Mouse (Mus musculus) MEL (cell line): ENCODE data around the gene Mettl26. TPM values are rescaled to one million over a fixed set of nuclear protein-coding genes. Genes with fewer than 3 reads are reported as not detected.

Experiments used
- DNase-seq: peaks from one replicate; pipeline ENCODE4 v3.0.0; 2011; ENCODE audit warnings: low read depth, low spot score
- H3K27ac ChIP-seq: 2 replicates; pipeline ENCODE4 v1.5.1; 2012; ENCODE audit warnings: low read depth, mild to moderate bottlenecking, control low read depth, low read length, moderate library complexity; ENCODE audit not compliant: control insufficient read depth
- H3K27me3 ChIP-seq, 2 experiments: fragments of 150-350 bp in 1 of 2; sonication (generic) in 1 of 2; 2 replicates each; pipeline ENCODE4 v1.6.1; 2012; ENCODE audit warnings: low read length in 2 of 2, mild to moderate bottlenecking in 2 of 2, improper control_type of control experiment in 1 of 2, moderate library complexity in 1 of 2; ENCODE audit not compliant: insufficient read depth in 2 of 2, control insufficient read depth in 1 of 2
- H3K36me3 ChIP-seq, 2 experiments: 2 replicates each; pipeline ENCODE4 v1.6.1; 2012 to 2014; ENCODE audit warnings: low read length in 2 of 2, improper control_type of control experiment in 1 of 2, inconsistent platforms in 1 of 2, mild to moderate bottlenecking in 1 of 2; ENCODE audit not compliant: insufficient read depth in 2 of 2, control insufficient read depth in 1 of 2
- H3K4me1 ChIP-seq, 2 experiments: fragments of 150-350 bp in 1 of 2; sonication (generic) in 1 of 2; 2 replicates each; pipeline ENCODE4 v1.6.1; 2012; ENCODE audit warnings: low read length in 2 of 2, improper control_type of control experiment in 1 of 2, mild to moderate bottlenecking in 1 of 2; ENCODE audit not compliant: insufficient read depth in 2 of 2, control insufficient read depth in 1 of 2
- H3K4me3 ChIP-seq, 2 experiments: fragments of 150-350 bp in 1 of 2; sonication (generic) in 1 of 2; 2 replicates each; pipeline ENCODE4 v1.5.1; 2012; ENCODE audit warnings: low read depth in 2 of 2, low read length in 2 of 2, mild to moderate bottlenecking in 2 of 2, moderate library complexity in 2 of 2, control low read depth in 1 of 2, improper control_type of control experiment in 1 of 2; ENCODE audit not compliant: control insufficient read depth in 1 of 2, insufficient read depth in 1 of 2
- H3K79me2 ChIP-seq: 2 replicates; pipeline ENCODE4 v1.6.1; 2012; ENCODE audit warnings: mild to moderate bottlenecking, low read length, moderate library complexity; ENCODE audit not compliant: control insufficient read depth, poor library complexity, insufficient read depth
- H3K9ac ChIP-seq: 2 replicates; pipeline ENCODE4 v1.6.1; 2012; ENCODE audit warnings: low read depth, mild to moderate bottlenecking, control low read depth, low read length, moderate library complexity; ENCODE audit not compliant: control insufficient read depth, poor library complexity, severe bottlenecking
- H3K9me3 ChIP-seq: fragments of 150-350 bp; sonication (generic); replicated peaks from 2 replicates; pipeline ENCODE4 v1.6.1; 2012; ENCODE audit warnings: mild to moderate bottlenecking, low read length, improper control_type of control experiment, moderate library complexity; ENCODE audit not compliant: insufficient read depth
- CHD1 ChIP-seq: IDR thresholded peaks from 2 replicates; pipeline ENCODE4 v1.6.1; 2012; ENCODE audit warnings: low read depth, mild to moderate bottlenecking, inconsistent platforms, low read length, improper control_type of control experiment
- CHD2 ChIP-seq: IDR thresholded peaks from 2 replicates; pipeline ENCODE4 v1.6.1; 2011; ENCODE audit warnings: low read length, improper control_type of control experiment
- CTCF ChIP-seq, 3 experiments: IDR thresholded peaks in 2 of 3; conservative IDR thresholded peaks in 1 of 3; 2 replicates each; pipeline ENCODE4 v1.5.1; 2011 to 2012; ENCODE audit warnings: low read length in 3 of 3, low read depth in 2 of 3, mild to moderate bottlenecking in 2 of 3, improper control_type of control experiment in 1 of 3, inconsistent platforms in 1 of 3, mixed read lengths in 1 of 3, moderate library complexity in 1 of 3; ENCODE audit not compliant: control insufficient read depth in 1 of 3, insufficient read depth in 1 of 3, poor library complexity in 1 of 3, severe bottlenecking in 1 of 3
- E2F4 ChIP-seq: IDR thresholded peaks from 2 replicates; pipeline ENCODE4 v1.6.1; 2011; ENCODE audit warnings: low read depth, low read length, improper control_type of control experiment, borderline replicate concordance
- ELF1 ChIP-seq: IDR thresholded peaks from 2 replicates; pipeline ENCODE4 v1.6.1; 2014; ENCODE audit warnings: low read depth, mild to moderate bottlenecking, inconsistent platforms, low read length, improper control_type of control experiment, moderate library complexity
- EP300 ChIP-seq, 2 experiments: IDR thresholded peaks; 2 replicates each; pipeline ENCODE4 v1.6.1; 2011; ENCODE audit warnings: improper control_type of control experiment in 2 of 2, low read length in 2 of 2, low read depth in 1 of 2, mild to moderate bottlenecking in 1 of 2
- ETS1 ChIP-seq: IDR thresholded peaks from 2 replicates; pipeline ENCODE4 v1.6.1; 2012; ENCODE audit warnings: low read depth, mild to moderate bottlenecking, inconsistent platforms, low read length, improper control_type of control experiment, moderate library complexity
- GABPA ChIP-seq: IDR thresholded peaks from 2 replicates; pipeline ENCODE4 v1.6.1; 2012; ENCODE audit warnings: low read depth, mild to moderate bottlenecking, inconsistent platforms, low read length, improper control_type of control experiment, moderate library complexity
- HCFC1 ChIP-seq: IDR thresholded peaks from 2 replicates; pipeline ENCODE4 v1.6.1; 2012; ENCODE audit warnings: low read depth, mild to moderate bottlenecking, inconsistent platforms, low read length, improper control_type of control experiment, moderate library complexity
- JUND ChIP-seq: IDR thresholded peaks from 2 replicates; pipeline ENCODE4 v1.6.1; 2011; ENCODE audit warnings: low read depth, mild to moderate bottlenecking, improper control_type of control experiment, low read length
- MAFK ChIP-seq: IDR thresholded peaks from 2 replicates; pipeline ENCODE4 v1.6.1; 2011; ENCODE audit warnings: low read depth, mild to moderate bottlenecking, low read length, improper control_type of control experiment, borderline replicate concordance
- MAX ChIP-seq: IDR thresholded peaks from 2 replicates; pipeline ENCODE4 v1.6.1; 2011; ENCODE audit warnings: low read length, improper control_type of control experiment
- MAZ ChIP-seq: IDR thresholded peaks from 2 replicates; pipeline ENCODE4 v1.6.1; 2012; ENCODE audit warnings: low read depth, mild to moderate bottlenecking, inconsistent platforms, low read length, improper control_type of control experiment
- MXI1 ChIP-seq: IDR thresholded peaks from 2 replicates; pipeline ENCODE4 v1.6.1; 2011; ENCODE audit warnings: mild to moderate bottlenecking, low read depth, low read length, improper control_type of control experiment
- MYB ChIP-seq: IDR thresholded peaks from 2 replicates; pipeline ENCODE4 v1.6.1; 2011; ENCODE audit warnings: mild to moderate bottlenecking, low read depth, low read length, improper control_type of control experiment
- NELFE ChIP-seq: IDR thresholded peaks from 2 replicates; pipeline ENCODE4 v1.6.1; 2011; ENCODE audit warnings: low read depth, low read length, improper control_type of control experiment
- POLR2A ChIP-seq, 2 experiments: IDR thresholded peaks; 2 replicates each; pipeline ENCODE4 v1.6.1; 2011 to 2012; ENCODE audit warnings: low read length in 2 of 2, mild to moderate bottlenecking in 2 of 2, control low read depth in 1 of 2, improper control_type of control experiment in 1 of 2, low read depth in 1 of 2, moderate library complexity in 1 of 2; ENCODE audit not compliant: control insufficient read depth in 1 of 2, insufficient read depth in 1 of 2, poor library complexity in 1 of 2
- POLR2AphosphoS2 ChIP-seq: IDR thresholded peaks from 2 replicates; pipeline ENCODE4 v1.6.1; 2011; ENCODE audit warnings: low read length, improper control_type of control experiment
- POLR2AphosphoS5 ChIP-seq: IDR thresholded peaks from 2 replicates; pipeline ENCODE4 v1.6.1; 2012; ENCODE audit warnings: low read depth, borderline replicate concordance, mild to moderate bottlenecking, inconsistent platforms, low read length, moderate library complexity, mixed read lengths
- TAL1 ChIP-seq: IDR thresholded peaks from 2 replicates; pipeline ENCODE4 v1.6.1; 2012; ENCODE audit warnings: mild to moderate bottlenecking, inconsistent platforms, low read length, moderate library complexity, mixed read lengths
- UBTF ChIP-seq: IDR thresholded peaks from 2 replicates; pipeline ENCODE4 v1.6.1; 2012; ENCODE audit warnings: low read depth, mild to moderate bottlenecking, inconsistent platforms, low read length, improper control_type of control experiment, moderate library complexity, borderline replicate concordance; ENCODE audit not compliant: insufficient read depth
- USF1 ChIP-seq: IDR thresholded peaks from 2 replicates; pipeline ENCODE4 v1.6.1; 2014; ENCODE audit warnings: low read depth, mild to moderate bottlenecking, inconsistent platforms, low read length, improper control_type of control experiment, moderate library complexity
- USF2 ChIP-seq, 2 experiments: IDR thresholded peaks; 2 replicates each; pipeline ENCODE4 v1.6.1; 2011 to 2012; ENCODE audit warnings: improper control_type of control experiment in 2 of 2, low read length in 2 of 2, borderline replicate concordance in 1 of 2, inconsistent platforms in 1 of 2, low read depth in 1 of 2, mild to moderate bottlenecking in 1 of 2; ENCODE audit not compliant: insufficient read depth in 1 of 2
- ZC3H11A ChIP-seq: IDR thresholded peaks from 2 replicates; pipeline ENCODE4 v1.6.1; 2012; ENCODE audit warnings: low read depth, mild to moderate bottlenecking, inconsistent platforms, low read length, improper control_type of control experiment
- ZKSCAN1 ChIP-seq: IDR thresholded peaks from 2 replicates; pipeline ENCODE4 v1.6.1; 2012; ENCODE audit warnings: low read depth, mild to moderate bottlenecking, inconsistent platforms, low read length, improper control_type of control experiment, moderate library complexity
- ZMIZ1 ChIP-seq: IDR thresholded peaks from 2 replicates; pipeline ENCODE4 v1.6.1; 2012; ENCODE audit warnings: low read depth, mild to moderate bottlenecking, inconsistent platforms, low read length, improper control_type of control experiment, moderate library complexity
- ZNF384 ChIP-seq: IDR thresholded peaks from 2 replicates; pipeline ENCODE4 v1.6.1; 2012; ENCODE audit warnings: low read depth, mild to moderate bottlenecking, inconsistent platforms, low read length, improper control_type of control experiment
- polyA plus RNA-seq, 2 experiments: library from polyadenylated mRNA; stranded (reverse) in 1 of 2; unstranded in 1 of 2; fragments of >175 nt in 1 of 2; fragments of >200 nt in 1 of 2; gene quantifications; 2 replicates each; pipeline versions ENCODE4 v1.2.1 to v1.2.4; 2012; ENCODE audit warnings: low replicate concordance in 2 of 2, low read depth in 1 of 2; ENCODE audit not compliant: insufficient read length in 2 of 2, insufficient read depth in 1 of 2, missing spikeins in 1 of 2
- total RNA-seq: library from RNA; depleted of rRNA; stranded (reverse); fragments of 300-350 nt; gene quantifications from 2 replicates; pipeline ENCODE4 v1.2.3, GENCODE M21; 2012

Mettl26 gene
- total and polyA plus RNA-seq, 3 experiments = 31.7 to 50.6 TPM; not detected in 1

- peaks cover 0 to 13% of the 10 kb centered on the region in 2 experiments; a peak in 2 of 4 replicates for H3K36me3 ChIP-seq
- H3K9me3 ChIP-seq = no peaks in the 10 kb centered on the region
- H3K4me3 ChIP-seq = no peak overlapping the region
- peaks cover 0 to 20% of the 10 kb centered on the region in 2 experiments; a peak in 2 of 4 replicates for H3K4me1 ChIP-seq
- no peak for DNase-seq
- no peak overlapping the region for H3K9ac ChIP-seq
- H3K27ac ChIP-seq = no peak overlapping the region
- H3K27me3 ChIP-seq = no peaks in the 10 kb centered on the region
- TF ChIP-seq MXI1 (no peak), CHD1 (no peak), TAL1 (no peak), MAX (no peak), EP300 (IDR thresholded peaks at IDR 0.05; ENCODE audit: low read depth in 1 of 2, low read length in 2 of 2) (no peak), CTCF (IDR thresholded peaks at IDR 0.05 in 2 of 3, conservative IDR thresholded peaks at IDR 0.05 in 1 of 3; ENCODE audit: control insufficient read depth in 1 of 3, insufficient read depth in 1 of 3, low read depth in 2 of 3, low read length in 3 of 3, poor library complexity in 1 of 3, severe bottlenecking in 1 of 3) (no peak), MAZ (no peak), MYB (no peak), ZKSCAN1 (no peak), E2F4 (no peak), ELF1 (no peak), GABPA (no peak), NELFE (no peak), POLR2A (IDR thresholded peaks at IDR 0.05; ENCODE audit: control insufficient read depth in 1 of 2, insufficient read depth in 1 of 2, low read depth in 1 of 2, low read length in 2 of 2, poor library complexity in 1 of 2) (no peak), MAFK (no peak), JUND (no peak), ETS1 (no peak), ZNF384 (no peak), POLR2AphosphoS2 (no peak)
- peaks cover 27% of the 10 kb centered on the region for H3K79me2 ChIP-seq
Observed at GRCm38 (mm10) chr17:25864311-25864710, 10.6 kb upstream of the Mettl26 start.

GRCm38 (mm10) chr17:25865288-25865687, 9.6 kb upstream of the Mettl26 start:
- Histone ChIP-seq H3K9ac (no peak overlapping the region), H3K4me1 (peaks cover 0 to 17% of the 10 kb centered on the region in 2 experiments; a peak in 2 of 4 replicates), H3K4me3 (no peak overlapping the region), H3K9me3 (no peaks in the 10 kb centered on the region), H3K79me2 (peaks cover 27% of the 10 kb centered on the region), H3K36me3 (peaks cover 0 to 13% of the 10 kb centered on the region in 2 experiments; a peak in 2 of 4 replicates), H3K27ac (no peak overlapping the region), H3K27me3 (no peaks in the 10 kb centered on the region)
- TF ChIP-seq E2F4 (no peak), ZMIZ1 (no peak), USF1 (no peak), GABPA (no peak), MAZ (no peak), POLR2A (IDR thresholded peaks at IDR 0.05; ENCODE audit: control insufficient read depth in 1 of 2, insufficient read depth in 1 of 2, low read depth in 1 of 2, low read length in 2 of 2, poor library complexity in 1 of 2) (no peak), POLR2AphosphoS5 (no peak), UBTF (no peak), CHD1 (no peak), ETS1 (no peak), USF2 (IDR thresholded peaks at IDR 0.05; ENCODE audit: borderline replicate concordance in 1 of 2, insufficient read depth in 1 of 2, low read depth in 1 of 2, low read length in 2 of 2) (no peak), ZC3H11A (no peak), CHD2 (no peak), HCFC1 (no peak)
- TF ChIP-seq, all 39 proteins: peak for 0
- no peak for DNase-seq
